Mouse (Mus musculus) embryonic facial prominence, embryonic 12.5 days (tissue): ENCODE measurements at regions not wholly inside any gene's neighbourhood (a gene's known extent, or its start where the extent isn't known, plus 50 kb on each side); places are given as distances from the start of the nearest gene placed in this dataset.

Experiments
- ATAC-seq: fragments of 200-750 bp; cut with Nextera tagmentation; 2 replicates; pipeline ENCODE4 v1.8.0; 2017; ENCODE audit not compliant: insufficient number of reproducible peaks, insufficient read depth, low FRiP score, low TSS enrichment
- H3K27ac ChIP-seq: fragments of 300-500 bp; sonication (generic); 2 replicates; pipeline ENCODE4 v1.5.1; 2016; ENCODE audit warnings: mild to moderate bottlenecking
- H3K27me3 ChIP-seq: fragments of 300-500 bp; sonication (generic); 2 replicates; pipeline ENCODE4 v1.6.1; 2016; ENCODE audit warnings: mild to moderate bottlenecking, moderate library complexity
- H3K36me3 ChIP-seq: fragments of 300-500 bp; sonication (generic); 2 replicates; pipeline ENCODE4 v1.6.1; 2016; ENCODE audit warnings: mild to moderate bottlenecking
- H3K4me1 ChIP-seq: fragments of 300-500 bp; sonication (generic); 2 replicates; pipeline ENCODE4 v1.6.1; 2016
- H3K4me2 ChIP-seq: fragments of 300-500 bp; sonication (generic); replicated peaks from 2 replicates; pipeline ENCODE4 v1.6.1; 2016; ENCODE audit warnings: mild to moderate bottlenecking, moderate library complexity
- H3K4me3 ChIP-seq: fragments of 300-500 bp; sonication (generic); 2 replicates; pipeline ENCODE4 v1.5.1; 2016; ENCODE audit warnings: mild to moderate bottlenecking
- H3K9ac ChIP-seq: fragments of 300-500 bp; sonication (generic); 2 replicates; pipeline ENCODE4 v1.6.1; 2016; ENCODE audit warnings: mild to moderate bottlenecking, moderate library complexity
- H3K9me3 ChIP-seq: fragments of 300-500 bp; sonication (generic); 2 replicates; pipeline ENCODE4 v1.6.1; 2016; ENCODE audit warnings: mild to moderate bottlenecking, moderate library complexity
- WGBS: fragments of 180-500 bp; shearing (Covaris S2); methylation state at CpG from one replicate; pipeline ENCODE4 v1.1.7; 2016; 5-methylcytosine and 5-hydroxymethylcytosine counted together

DNA sequence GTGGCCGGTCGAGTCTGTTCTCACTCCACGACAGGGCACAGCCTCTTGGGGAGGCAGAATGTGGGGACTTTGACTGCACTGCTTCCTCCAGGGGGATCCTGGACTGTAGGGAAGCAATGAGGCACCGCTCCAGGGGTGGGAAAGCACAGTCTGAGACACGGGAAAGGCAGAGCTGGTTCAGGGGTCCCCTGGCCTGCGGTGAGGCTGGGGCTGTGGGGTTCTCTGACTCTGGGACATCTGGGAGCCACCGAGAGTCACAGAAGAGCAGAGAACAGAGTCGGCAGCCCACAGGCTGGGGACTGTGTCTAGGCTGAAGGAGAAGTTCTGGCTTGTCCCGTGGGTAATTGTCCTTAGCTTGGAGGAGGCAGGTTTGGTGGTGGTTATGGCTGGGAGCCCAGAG, 131.9 kb upstream of the Car8 start:
- 76% methylated on average over 9 of the region's 9 CpGs for WGBS
- H3K9me3 ChIP-seq, result no peaks in the 10 kb centered on the region
- no peak for ATAC-seq
- no peaks in the 10 kb centered on the region for H3K36me3 ChIP-seq
- no peak overlapping the region for H3K27ac ChIP-seq
- H3K4me2 ChIP-seq, result no peak overlapping the region
- no peak overlapping the region for H3K4me3 ChIP-seq
- no peak overlapping the region for H3K9ac ChIP-seq
- no peaks in the 10 kb centered on the region for H3K4me1 ChIP-seq
- H3K27me3 ChIP-seq, result no peaks in the 10 kb centered on the region

DNA sequence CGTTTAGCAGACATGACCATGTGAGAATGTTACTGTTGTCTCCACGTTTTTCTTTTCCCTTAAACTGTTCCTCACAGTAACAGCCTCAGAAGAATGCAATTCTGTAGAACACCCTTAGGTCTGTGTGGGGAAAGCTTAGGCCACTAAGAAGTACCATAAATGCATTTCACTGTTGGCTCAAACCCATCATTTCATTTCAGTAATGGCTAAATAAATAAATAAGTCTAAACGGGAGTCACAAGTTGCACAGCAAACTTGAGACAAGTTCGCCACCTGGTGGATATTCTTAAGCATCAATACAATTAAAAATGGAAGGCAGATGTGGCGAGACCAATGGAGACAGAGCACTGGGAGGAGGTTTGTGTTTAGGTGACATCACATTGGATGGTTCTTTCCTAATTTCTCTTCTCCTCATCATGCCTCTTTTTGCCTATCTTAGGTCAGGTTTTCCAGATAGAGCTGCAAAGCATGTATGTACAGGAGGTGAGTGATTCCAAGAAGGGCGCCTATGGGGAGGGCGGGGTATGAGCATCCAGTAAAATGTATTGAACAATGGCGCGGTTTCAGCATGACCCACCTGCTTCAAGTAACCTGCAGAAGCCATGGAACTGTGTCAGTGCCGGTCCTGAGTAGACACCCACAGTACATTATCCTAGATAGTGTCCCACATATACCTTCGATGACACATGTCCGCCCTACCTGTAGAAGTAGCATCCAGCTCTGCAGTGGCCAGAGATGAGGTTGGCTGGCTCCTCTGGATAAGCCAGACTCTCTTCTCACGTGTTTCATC, 128.8 kb upstream of the Car8 start:
- Histone ChIP-seq H3K36me3 (no peaks in the 10 kb centered on the region), H3K4me3 (no peak overlapping the region), H3K27me3 (no peaks in the 10 kb centered on the region), H3K9ac (no peak overlapping the region), H3K27ac (no peak overlapping the region), H3K9me3 (no peaks in the 10 kb centered on the region), H3K4me2 (no peak overlapping the region), H3K4me1 (no peaks in the 10 kb centered on the region)
- 61% methylated on average over 13 of the region's 13 CpGs for WGBS
- ATAC-seq, result no peak

DNA sequence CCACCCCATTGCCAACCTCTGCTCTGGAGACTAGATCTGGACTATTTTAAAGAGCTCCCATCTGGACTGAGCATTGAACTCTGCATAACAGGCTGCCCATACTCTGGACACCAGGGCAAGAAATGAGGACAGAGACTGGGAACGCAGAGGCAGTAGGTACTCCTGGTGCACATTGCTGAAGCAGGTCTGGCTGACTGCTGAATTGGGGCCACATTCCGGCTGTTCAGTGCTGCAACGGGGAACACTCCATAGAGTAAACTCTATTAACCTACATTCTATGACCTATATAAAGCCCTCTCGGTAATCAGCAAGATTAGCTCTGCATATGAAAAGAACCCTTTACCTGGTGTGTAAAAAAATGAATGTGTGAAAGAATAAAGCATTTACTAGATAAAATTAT, 128.1 kb upstream of the Car8 start:
- WGBS, result 61% methylated on average over 4 of the region's 4 CpGs
- Histone ChIP-seq H3K4me1 (no peaks in the 10 kb centered on the region), H3K4me3 (no peak overlapping the region), H3K27me3 (no peaks in the 10 kb centered on the region), H3K4me2 (no peak overlapping the region), H3K9ac (no peak overlapping the region), H3K9me3 (no peaks in the 10 kb centered on the region), H3K36me3 (no peaks in the 10 kb centered on the region), H3K27ac (no peak overlapping the region)
- no peak for ATAC-seq

DNA sequence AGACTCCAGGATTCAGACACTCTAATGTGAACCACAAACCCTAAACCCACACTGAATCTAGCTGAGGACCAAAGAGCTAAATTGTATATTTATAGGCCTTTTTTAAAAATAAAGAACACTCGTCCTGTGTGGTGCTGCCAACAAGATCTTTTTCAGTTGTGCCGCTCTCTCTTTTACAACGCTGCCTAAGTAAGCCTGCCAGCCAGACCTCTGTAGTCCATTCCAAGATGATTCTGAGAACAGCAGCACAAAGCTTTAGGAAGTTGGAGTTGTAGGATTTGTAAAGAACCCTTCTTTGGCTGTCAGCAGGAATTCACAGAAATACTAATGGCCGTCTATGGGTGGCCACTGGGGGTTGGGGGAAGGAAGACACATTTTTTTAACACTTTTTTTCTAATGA, 123.6 kb upstream of the Car8 start:
- ATAC-seq, result no peak
- Histone ChIP-seq H3K36me3 (no peaks in the 10 kb centered on the region), H3K4me1 (no peaks in the 10 kb centered on the region), H3K4me2 (no peak overlapping the region), H3K27me3 (no peaks in the 10 kb centered on the region), H3K9ac (no peak overlapping the region), H3K9me3 (no peaks in the 10 kb centered on the region), H3K4me3 (no peak overlapping the region), H3K27ac (no peak overlapping the region)
- 35% methylated on average over 4 of the region's 4 CpGs for WGBS

DNA sequence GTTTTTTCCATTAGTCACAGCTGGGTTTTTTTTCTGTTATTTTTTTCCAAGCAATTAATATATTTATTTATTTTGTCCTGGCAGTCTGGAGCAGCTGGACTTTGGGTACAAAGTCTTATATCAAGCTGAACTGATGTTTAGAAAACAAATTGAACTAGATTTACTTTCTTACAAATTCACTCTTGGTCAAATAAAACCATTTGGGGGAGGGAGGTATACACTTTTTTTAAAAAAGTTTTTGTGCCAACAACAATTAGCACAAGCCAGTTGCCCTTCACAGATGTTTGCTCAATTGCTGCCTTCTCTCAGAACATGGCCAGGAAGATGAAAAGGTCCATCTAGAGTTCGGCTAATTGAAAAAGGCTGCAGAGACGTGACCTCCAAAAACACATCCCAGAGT, 123.1 kb upstream of the Car8 start:
- no peaks in the 10 kb centered on the region for H3K27me3 ChIP-seq
- no peak overlapping the region for H3K9ac ChIP-seq
- H3K4me1 ChIP-seq, result no peaks in the 10 kb centered on the region
- no peaks in the 10 kb centered on the region for H3K9me3 ChIP-seq
- H3K4me3 ChIP-seq, result no peak overlapping the region
- ATAC-seq, result no peak
- H3K27ac ChIP-seq, result no peak overlapping the region
- H3K4me2 ChIP-seq, result no peak overlapping the region
- WGBS, result 14% methylated on average over 2 of the region's 2 CpGs
- no peaks in the 10 kb centered on the region for H3K36me3 ChIP-seq

DNA sequence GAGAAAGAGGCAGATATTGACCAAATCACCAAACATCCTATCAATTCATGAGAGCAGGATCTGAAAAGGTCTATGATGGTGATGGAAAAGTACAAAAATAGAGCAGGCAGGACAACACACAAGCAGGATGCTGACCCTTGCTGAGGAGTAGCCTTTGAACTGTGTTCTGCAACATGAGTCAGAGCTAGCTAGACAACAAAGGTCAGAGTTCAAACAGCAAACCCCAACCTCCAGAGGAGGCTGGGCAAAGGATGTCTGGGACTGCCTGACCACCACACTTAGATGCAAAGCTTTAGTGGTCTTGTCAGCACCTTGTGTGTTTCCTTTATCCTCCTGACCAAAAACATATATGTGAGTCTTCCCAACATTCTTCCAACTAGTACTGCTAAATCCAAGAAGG, 122.5 kb upstream of the Car8 start:
- no peaks in the 10 kb centered on the region for H3K9me3 ChIP-seq
- H3K27ac ChIP-seq, result no peak overlapping the region
- no peak for ATAC-seq
- H3K4me2 ChIP-seq, result no peak overlapping the region
- no peak overlapping the region for H3K9ac ChIP-seq
- no peaks in the 10 kb centered on the region for H3K4me1 ChIP-seq
- H3K27me3 ChIP-seq, result no peaks in the 10 kb centered on the region
- no peaks in the 10 kb centered on the region for H3K36me3 ChIP-seq
- H3K4me3 ChIP-seq, result no peak overlapping the region

DNA sequence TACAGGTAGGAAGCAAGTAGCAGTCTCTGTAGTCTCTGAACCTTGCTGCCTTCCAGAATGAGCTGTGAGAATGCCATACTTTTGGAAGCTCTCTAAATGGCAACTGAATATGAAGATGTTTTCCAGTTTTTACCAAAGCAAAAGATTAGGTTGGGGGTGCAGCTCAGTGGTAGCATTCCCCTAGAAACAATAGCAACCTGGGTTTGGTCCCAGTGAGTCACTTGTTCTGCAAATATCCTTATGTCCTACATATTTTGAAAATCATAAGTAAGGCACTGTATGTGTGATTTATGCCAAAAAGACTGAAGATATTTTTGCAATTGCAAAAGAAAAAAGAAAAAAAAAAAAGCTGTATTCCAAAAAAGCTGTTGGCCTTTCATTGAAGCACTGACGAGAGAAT, 118.6 kb upstream of the Car8 start:
- Histone ChIP-seq H3K4me2 (no peak overlapping the region), H3K4me1 (no peaks in the 10 kb centered on the region), H3K36me3 (no peaks in the 10 kb centered on the region), H3K4me3 (no peak overlapping the region), H3K9me3 (no peaks in the 10 kb centered on the region), H3K27ac (no peak overlapping the region), H3K9ac (no peak overlapping the region), H3K27me3 (no peaks in the 10 kb centered on the region)
- 83% methylated on average over 1 of the region's 1 CpGs for WGBS
- ATAC-seq, result no peak

DNA sequence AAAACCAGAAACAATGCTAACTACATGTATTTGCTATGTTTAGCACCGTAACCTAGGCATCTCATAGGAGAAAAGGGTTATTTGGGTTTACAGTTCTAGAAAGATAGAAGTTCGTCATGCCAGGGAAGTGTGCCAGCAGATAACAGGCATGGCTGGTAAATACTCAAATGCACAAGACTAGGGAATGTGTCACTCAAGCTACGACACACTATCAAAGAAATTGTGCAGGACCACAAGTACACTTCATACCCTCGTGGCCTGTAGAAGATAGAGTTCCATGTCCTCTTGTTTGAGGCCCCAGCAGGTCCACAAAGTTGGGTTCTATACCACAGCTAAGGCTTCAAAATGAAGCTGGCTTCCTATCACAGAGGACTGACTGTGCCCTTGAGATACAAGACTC, 103.1 kb upstream of the Car8 start:
- WGBS, result 90% methylated on average over 4 of the region's 4 CpGs
- Histone ChIP-seq H3K36me3 (no peaks in the 10 kb centered on the region), H3K4me1 (no peaks in the 10 kb centered on the region), H3K27me3 (no peaks in the 10 kb centered on the region), H3K4me2 (no peak overlapping the region), H3K27ac (no peak overlapping the region), H3K4me3 (no peak overlapping the region), H3K9me3 (no peaks in the 10 kb centered on the region), H3K9ac (no peak overlapping the region)
- ATAC-seq, result no peak

DNA sequence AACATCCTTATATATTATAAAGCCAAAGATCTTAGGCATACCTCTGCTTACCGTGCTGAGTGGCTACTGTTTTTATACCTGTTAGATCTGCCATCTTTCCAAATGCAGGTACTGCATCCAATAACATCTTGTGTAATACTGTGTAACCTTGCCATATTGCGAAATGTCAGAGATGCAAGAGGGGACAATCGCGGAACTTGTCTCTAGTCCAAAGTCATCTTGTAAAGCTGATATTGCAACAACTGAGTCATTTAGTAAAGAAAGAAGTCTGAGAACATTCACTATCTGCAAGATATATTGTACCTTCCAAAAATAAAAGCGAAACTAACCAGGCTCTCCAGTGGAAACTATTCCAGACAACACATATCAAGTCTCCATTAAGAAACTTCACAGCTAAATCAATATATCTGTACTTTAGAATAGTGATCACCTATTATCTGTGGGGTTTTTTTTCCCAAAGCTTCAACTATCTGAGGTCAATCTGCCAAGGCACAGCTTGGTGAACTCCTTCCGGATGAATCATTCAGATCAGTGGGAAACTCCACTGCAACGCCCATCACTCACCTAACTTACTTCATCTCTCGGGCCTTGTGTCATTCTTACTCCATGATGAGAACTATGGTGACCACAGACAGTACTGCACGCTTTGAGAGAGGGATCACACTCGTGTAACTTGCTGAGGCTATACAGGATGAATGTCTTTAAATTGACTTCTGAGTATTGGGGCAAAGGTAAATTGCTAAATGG, 70.6 kb upstream of the Car8 start:
- no peaks in the 10 kb centered on the region for H3K27me3 ChIP-seq
- no peaks in the 10 kb centered on the region for H3K4me1 ChIP-seq
- ATAC-seq, result no peak
- H3K36me3 ChIP-seq, result no peaks in the 10 kb centered on the region
- H3K27ac ChIP-seq, result no peak overlapping the region
- H3K9me3 ChIP-seq, result no peaks in the 10 kb centered on the region
- H3K9ac ChIP-seq, result no peak overlapping the region
- H3K4me3 ChIP-seq, result no peak overlapping the region
- 89% methylated on average over 10 of the region's 10 CpGs for WGBS
- H3K4me2 ChIP-seq, result no peak overlapping the region

DNA sequence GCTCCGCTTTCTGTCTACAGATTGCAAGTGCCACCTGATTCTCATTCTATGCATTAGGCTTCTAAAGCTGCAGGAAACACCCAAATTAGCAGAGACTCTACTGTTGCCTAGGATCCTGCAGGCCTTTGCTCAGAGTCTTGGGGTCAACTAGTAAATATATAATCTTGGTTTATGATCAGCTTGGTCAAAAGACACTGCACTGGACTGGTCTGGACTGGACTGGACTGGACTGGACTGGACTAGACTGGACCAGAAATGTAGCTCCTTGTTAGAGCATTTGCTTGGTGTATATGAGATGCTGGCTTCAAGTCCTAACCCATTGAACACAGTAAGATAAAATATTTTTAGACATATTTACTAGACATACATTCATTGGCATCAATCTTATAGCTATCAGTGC, 53.7 kb upstream of the Car8 start:
- no peak overlapping the region for H3K27ac ChIP-seq
- no peaks in the 10 kb centered on the region for H3K9me3 ChIP-seq
- 89% methylated on average over 1 of the region's 1 CpGs for WGBS
- H3K36me3 ChIP-seq, result no peaks in the 10 kb centered on the region
- no peak overlapping the region for H3K4me3 ChIP-seq
- no peak for ATAC-seq
- no peaks in the 10 kb centered on the region for H3K27me3 ChIP-seq
- no peak overlapping the region for H3K4me2 ChIP-seq
- 0 out of 2 replicates have a peak, but pooled peaks cover 3% of the 10 kb centered on the region for H3K4me1 ChIP-seq
- no peak overlapping the region for H3K9ac ChIP-seq

DNA sequence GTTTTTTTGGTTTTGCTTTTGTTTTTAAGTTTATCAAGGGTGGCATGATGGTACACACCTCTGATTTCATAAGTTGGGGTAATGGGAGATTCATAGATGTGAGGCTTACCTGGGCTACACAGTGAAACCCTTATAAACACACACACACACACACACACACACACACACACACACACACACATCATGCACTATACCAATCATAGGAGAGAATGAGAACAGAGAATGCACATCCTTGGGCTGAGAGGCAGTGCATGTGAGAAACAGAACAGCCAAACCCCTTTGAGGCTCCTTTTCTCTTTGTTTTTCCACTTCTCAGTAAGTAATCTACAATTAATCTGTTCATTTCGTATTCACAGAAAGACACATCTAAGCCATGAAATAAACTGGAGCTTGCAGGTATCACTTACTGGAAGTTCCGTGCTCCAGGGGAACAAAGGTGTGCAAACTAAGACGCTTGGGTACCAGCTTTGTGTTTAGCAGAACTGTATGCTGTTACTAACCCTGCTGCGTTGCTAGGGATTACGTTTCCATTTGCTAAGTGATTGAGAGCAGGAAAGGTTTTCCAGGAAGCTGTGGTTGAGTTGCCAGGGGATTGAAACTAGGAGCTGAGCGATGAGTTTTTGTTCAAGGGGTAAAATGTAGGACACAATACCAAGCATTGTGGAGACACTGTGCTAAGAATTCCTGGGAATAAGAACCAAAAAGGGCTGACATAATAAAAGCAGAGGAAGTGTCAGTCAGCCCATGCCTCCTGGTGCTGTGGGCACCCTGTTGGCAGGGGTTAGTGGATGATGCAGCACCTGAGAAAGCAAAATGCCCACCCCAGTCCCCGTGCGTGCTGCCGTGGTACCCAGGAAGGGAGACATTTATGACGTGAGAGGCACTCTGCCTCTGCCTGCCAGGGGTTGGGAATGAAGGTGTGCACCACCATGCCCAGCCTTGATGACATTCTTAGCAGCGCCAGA, 53.0 kb upstream of the Car8 start:
- Histone ChIP-seq H3K4me1 (0 out of 2 replicates have a peak, but pooled peaks cover 3% of the 10 kb centered on the region), H3K4me3 (no peak overlapping the region), H3K9me3 (no peaks in the 10 kb centered on the region), H3K36me3 (no peaks in the 10 kb centered on the region), H3K9ac (no peak overlapping the region), H3K27ac (no peak overlapping the region), H3K4me2 (no peak overlapping the region), H3K27me3 (no peaks in the 10 kb centered on the region)
- ATAC-seq, result no peak
- WGBS, result 63% methylated on average over 11 of the region's 11 CpGs
